Comparison of ENCODE assay signal across 21 mouse cellular contexts in the genomic region with DNA sequence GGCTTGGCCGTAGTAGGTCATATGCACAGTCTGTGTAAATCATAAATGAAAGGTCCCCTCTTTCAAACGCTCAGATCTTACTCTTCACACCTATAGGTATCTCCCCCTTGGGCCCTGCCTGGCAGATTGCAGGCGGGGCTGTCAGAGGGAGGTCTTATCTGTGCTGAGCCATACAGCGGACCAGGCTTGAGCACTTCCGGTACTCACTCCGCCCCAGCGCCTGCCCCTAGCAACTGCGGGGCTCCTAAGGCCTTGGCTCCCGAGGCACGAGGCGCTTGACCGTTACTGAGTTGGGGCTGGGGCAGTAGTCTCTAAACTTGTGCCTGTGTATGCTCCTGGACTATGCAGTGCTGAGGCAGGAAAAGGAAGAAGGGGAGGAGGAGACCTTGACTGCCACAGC. TPM values are rescaled to one million over a fixed set of nuclear protein-coding genes. Genes with fewer than 3 reads are reported as not detected.
DNase-seq lines count a peak whose midpoint lies in the region; ATAC-seq and TF ChIP-seq lines count a peak whose summit lies in the region.
"Had no signal": no experiment of that assay in that cellular context is flagged by ENCODE, and none has a peak within 500 bp of the region (broad histone marks: within the 10 kb centered on the region; RNA-seq: fewer than 3 reads in every experiment).

A gene (plus strand): TSS at position 238 of the 400 bp plus-strand sequence.

- no peak for DNase-seq in liver, embryonic 11.5 days (ENCODE audit: low spot score)
- DNase-seq in liver, postnatal 0 days, result no peak
- peak; percentile 6 for DNase-seq in lung, postnatal 0 days (ENCODE audit: low spot score)
- DNase-seq in lung, postnatal 25 days (ENCODE audit: low spot score), result no peak
- DNase-seq in R1 (ENCODE audit: low read depth, low spot score) (peak; percentile 54), ZHBTc4 (ENCODE audit: low read depth, low spot score) (peak; percentile 16)
- no peak for DNase-seq in cerebellum, postnatal 10 days
- DNase-seq in urinary bladder, postnatal 14 days (ENCODE audit: low spot score), result no peak
- DNase-seq: adrenal gland, adult 2 months; adrenal gland, postnatal 10 days; adrenal gland, postnatal 25 days; cerebellum, adult 11 months; cerebellum, adult 18-20 months; cerebellum, adult 8-10 months; cerebellum, adult 9-11 months; cerebellum, postnatal 25 days; forebrain, postnatal 0 days had no signal

- no peak within 1 kb of the TSS for H3K4me3 ChIP-seq in liver, embryonic 11.5 days (ENCODE audit: low read depth, low read length)
- no peak within 1 kb of the TSS for H3K4me3 ChIP-seq in liver, postnatal 0 days (ENCODE audit: low read depth, low read length)
- H3K4me3 ChIP-seq in lung, postnatal 0 days (ENCODE audit: low read depth, low read length), result no peak within 1 kb of the TSS
- H3K4me3 ChIP-seq: embryonic facial prominence, embryonic 10.5 days; embryonic facial prominence, embryonic 12.5 days; forebrain, embryonic 13.5 days; forebrain, embryonic 15.5 days had no signal

- 46% methylated on average over 12 of the region's 12 CpGs for WGBS in liver, embryonic 11.5 days
- WGBS in liver, postnatal 0 days (ENCODE audit: insufficient replicate concordance), result 60% methylated on average over 12 of the region's 12 CpGs
- WGBS in lung, postnatal 0 days, result 56% methylated on average over 12 of the region's 12 CpGs

- peak; percentile 56; the same call in 1 of the 2 replicates for ATAC-seq in liver, embryonic 11.5 days (replicated peaks; ENCODE audit: low FRiP score)
- no peak for ATAC-seq in liver, postnatal 0 days
- no peak for ATAC-seq in lung, postnatal 0 days
- ATAC-seq: forebrain, embryonic 13.5 days; forebrain, embryonic 15.5 days; forebrain, postnatal 0 days had no signal

- no peaks in the 10 kb centered on the region for H3K36me3 ChIP-seq in liver, embryonic 11.5 days (ENCODE audit: control insufficient read depth, insufficient read depth, low read length)
- H3K36me3 ChIP-seq in liver, postnatal 0 days (replicated peaks; ENCODE audit: insufficient read depth, low read length), result no peaks in the 10 kb centered on the region
- no peaks in the 10 kb centered on the region for H3K36me3 ChIP-seq in lung, postnatal 0 days (ENCODE audit: insufficient read depth, low read length)
- H3K36me3 ChIP-seq: embryonic facial prominence, embryonic 10.5 days; embryonic facial prominence, embryonic 12.5 days; forebrain, embryonic 15.5 days had no signal

- no peaks in the 10 kb centered on the region for H3K9me3 ChIP-seq in liver, embryonic 11.5 days (ENCODE audit: control insufficient read depth, low read length)
- H3K9me3 ChIP-seq in liver, postnatal 0 days (ENCODE audit: low read length), result no peaks in the 10 kb centered on the region
- no peaks in the 10 kb centered on the region for H3K9me3 ChIP-seq in lung, postnatal 0 days (ENCODE audit: low read length)
- H3K9me3 ChIP-seq: embryonic facial prominence, embryonic 10.5 days; embryonic facial prominence, embryonic 12.5 days; forebrain, embryonic 13.5 days; forebrain, embryonic 15.5 days had no signal

- TF ChIP-seq EP300 in liver, postnatal 0 days (IDR thresholded peaks at IDR 0.05; ENCODE audit: low read depth), result no peak
- TF ChIP-seq EP300 in lung, postnatal 0 days (IDR thresholded peaks at IDR 0.05), result no peak

- H3K27me3 ChIP-seq in liver, embryonic 11.5 days (replicated peaks; ENCODE audit: control insufficient read depth, insufficient read depth, low read length), result no peaks in the 10 kb centered on the region
- no peaks in the 10 kb centered on the region for H3K27me3 ChIP-seq in liver, postnatal 0 days (ENCODE audit: insufficient read depth, low read length)
- no peaks in the 10 kb centered on the region for H3K27me3 ChIP-seq in lung, postnatal 0 days (replicated peaks; ENCODE audit: insufficient read depth, low read length)
- H3K27me3 ChIP-seq: embryonic facial prominence, embryonic 12.5 days; forebrain, embryonic 13.5 days; forebrain, embryonic 15.5 days had no signal

- TF ChIP-seq CTCF in liver, postnatal 0 days (IDR thresholded peaks at IDR 0.05; ENCODE audit: low read depth), result no peak
- no peak for TF ChIP-seq CTCF in lung, postnatal 0 days (IDR thresholded peaks at IDR 0.05)

- no peak within 1 kb of the TSS for H3K9ac ChIP-seq in liver, embryonic 11.5 days (ENCODE audit: low read depth, low read length)
- H3K9ac ChIP-seq in liver, postnatal 0 days (replicated peaks), result no peak within 1 kb of the TSS
- no peak within 1 kb of the TSS for H3K9ac ChIP-seq in lung, postnatal 0 days (replicated peaks; ENCODE audit: low read depth)
- H3K9ac ChIP-seq: embryonic facial prominence, embryonic 12.5 days; forebrain, embryonic 13.5 days; forebrain, embryonic 15.5 days; forebrain, postnatal 0 days had no signal

- no peak within 1 kb of the TSS for H3K27ac ChIP-seq in liver, embryonic 11.5 days (ENCODE audit: low read depth, low read length)
- no peak within 1 kb of the TSS for H3K27ac ChIP-seq in liver, postnatal 0 days (ENCODE audit: low read depth)
- no peak within 1 kb of the TSS for H3K27ac ChIP-seq in lung, postnatal 0 days (ENCODE audit: low read length)
- H3K27ac ChIP-seq: embryonic facial prominence, embryonic 10.5 days; embryonic facial prominence, embryonic 12.5 days; forebrain, embryonic 13.5 days; forebrain, embryonic 15.5 days had no signal

- H3K4me2 ChIP-seq in liver, embryonic 11.5 days, result no peak within 1 kb of the TSS
- no peak within 1 kb of the TSS for H3K4me2 ChIP-seq in liver, postnatal 0 days (ENCODE audit: low read depth, low read length)
- H3K4me2 ChIP-seq in lung, postnatal 0 days (replicated peaks; ENCODE audit: low read depth, low read length), result no peak within 1 kb of the TSS
- H3K4me2 ChIP-seq: embryonic facial prominence, embryonic 12.5 days; forebrain, embryonic 13.5 days; forebrain, embryonic 15.5 days had no signal

- H3K4me1 ChIP-seq in liver, embryonic 11.5 days (replicated peaks; ENCODE audit: control insufficient read depth, insufficient read depth, low read length), result no peaks in the 10 kb centered on the region
- no peaks in the 10 kb centered on the region for H3K4me1 ChIP-seq in liver, postnatal 0 days (ENCODE audit: insufficient read depth)
- no peaks in the 10 kb centered on the region for H3K4me1 ChIP-seq in lung, postnatal 0 days (ENCODE audit: insufficient read depth, low read depth, low read length)
- H3K4me1 ChIP-seq: embryonic facial prominence, embryonic 10.5 days; embryonic facial prominence, embryonic 12.5 days; forebrain, embryonic 13.5 days; forebrain, embryonic 15.5 days had no signal

RNA-seq across cellular contexts. Expression of the gene that starts here (rescaled TPM):
- polyA plus RNA-seq in liver, embryonic 11.5 days (2014; fragmentation: Nextera tagmentation; extraction: Ambion mirVana), result 2.9 TPM in 2 replicates
- 2.4 and 2.7 TPM in 2 replicates for polyA plus RNA-seq in liver, postnatal 0 days (2015; fragmentation: Nextera tagmentation; extraction: Ambion mirVana)
- 1.0 TPM in 2 replicates for polyA plus RNA-seq in lung, postnatal 0 days (2015; fragmentation: Nextera tagmentation; extraction: Ambion mirVana)
- polyA plus RNA-seq: adrenal gland, adult 2 months had no signal

Comparison
In these comparisons a context has a peak if more than half of its experiments do, and no peak if none do; other contexts are left out.
1. DNase-seq: peak in lung, postnatal 0 days (single experiment), R1 (single experiment) and ZHBTc4 (single experiment); none in liver, embryonic 11.5 days (single experiment), liver, postnatal 0 days (single experiment), lung, postnatal 25 days (single experiment), cerebellum, postnatal 10 days (0 of 2) and urinary bladder, postnatal 14 days (single experiment).